Mouse (Mus musculus): ENCODE results near the gene Espn. TPM values are rescaled to one million over a fixed set of nuclear protein-coding genes. Genes with fewer than 3 reads are reported as not detected.

Espn gene
- 1.3 and 1.6 TPM in 2 replicates for polyA plus RNA-seq (2016; fragmentation: Nextera tagmentation; extraction: Ambion mirVana)

GRCm38 (mm10) chr4:152151966-152152544 lies at the start of gene Espn:
Gene Espn (minus strand): TSS chr4:152152371.
- no peaks in the 10 kb centered on the region for H3K9me3 ChIP-seq (replicated peaks)
- H3K9ac ChIP-seq: peak within 1 kb of the TSS; percentile 44
- under 1% methylated on average over 56 of the region's 57 CpGs for WGBS
- H3K4me3 ChIP-seq: peak within 1 kb of the TSS; percentile 50
- peaks cover 20% of the 10 kb centered on the region; the same call in 1 of the 2 replicates for H3K4me1 ChIP-seq (replicated peaks)
- H3K36me3 ChIP-seq: no peaks in the 10 kb centered on the region
- peak within 1 kb of the TSS; percentile 81 for H3K4me2 ChIP-seq
- H3K27me3 ChIP-seq (replicated peaks): peaks cover 77% of the 10 kb centered on the region
- ATAC-seq (ENCODE audit: insufficient number of reproducible peaks, low FRiP score): peak; percentile 81
- no peak within 1 kb of the TSS for H3K27ac ChIP-seq (ENCODE audit: poor library complexity, severe bottlenecking)

DNA sequence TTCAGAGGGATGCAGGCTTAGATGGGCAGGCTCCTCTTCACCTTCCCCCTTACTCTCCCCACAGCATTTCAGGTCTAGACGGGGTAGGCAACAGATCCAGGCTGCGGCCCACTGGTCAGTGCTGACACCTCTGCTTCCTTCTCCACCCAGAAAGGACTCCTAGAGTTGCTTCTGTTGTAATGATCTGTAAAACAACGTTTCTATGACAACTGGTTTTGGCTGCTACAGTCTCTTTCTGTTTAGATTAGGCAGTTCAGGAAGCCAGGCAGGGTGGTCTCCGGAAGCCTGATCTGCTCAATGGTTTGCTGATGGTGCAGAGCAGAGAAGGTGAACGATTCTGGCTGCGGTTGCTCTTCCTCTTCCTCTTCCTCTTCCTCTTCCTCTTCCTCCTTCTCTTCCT lies 49.3 kb upstream of the Espn start:
- ATAC-seq (ENCODE audit: insufficient number of reproducible peaks, low FRiP score): peak; percentile 67
- Histone ChIP-seq H3K4me1 (replicated peaks) (peaks cover 50% of the 10 kb centered on the region), H3K4me3 (no peak overlapping the region), H3K4me2 (no peak overlapping the region), H3K9me3 (replicated peaks) (no peaks in the 10 kb centered on the region), H3K9ac (no peak overlapping the region), H3K36me3 (no peaks in the 10 kb centered on the region), H3K27me3 (replicated peaks) (no peaks in the 10 kb centered on the region), H3K27ac (ENCODE audit: poor library complexity, severe bottlenecking) (no peak overlapping the region)
- 44% methylated on average over 6 of the region's 6 CpGs for WGBS

DNA sequence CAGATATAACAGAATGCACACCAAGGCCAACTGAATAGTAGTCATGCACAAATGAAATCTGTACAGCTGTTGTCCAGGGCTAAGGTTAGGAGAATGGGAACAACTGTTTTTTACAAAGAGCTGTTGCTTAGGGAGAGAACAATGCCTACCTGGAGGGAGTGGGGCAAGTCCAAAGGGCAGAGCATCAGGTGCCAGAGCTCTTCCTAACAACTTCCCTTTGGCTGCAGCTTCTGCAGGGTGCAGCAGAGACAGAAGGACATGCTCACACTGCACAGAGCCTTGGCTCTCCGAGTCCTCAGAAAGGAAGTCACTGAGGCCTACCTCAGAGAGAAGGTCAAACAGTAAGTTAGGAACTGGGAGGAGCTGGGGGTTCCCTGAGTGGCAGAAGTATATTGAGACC lies 47.4 kb upstream of the Espn start:
- no peaks in the 10 kb centered on the region for H3K36me3 ChIP-seq
- H3K4me3 ChIP-seq: no peak overlapping the region
- H3K27me3 ChIP-seq (replicated peaks): no peaks in the 10 kb centered on the region
- no peak overlapping the region for H3K27ac ChIP-seq (ENCODE audit: poor library complexity, severe bottlenecking)
- H3K9me3 ChIP-seq (replicated peaks): no peaks in the 10 kb centered on the region
- ATAC-seq (ENCODE audit: insufficient number of reproducible peaks, low FRiP score): no peak
- H3K4me1 ChIP-seq (replicated peaks): peaks cover 41% of the 10 kb centered on the region
- no peak overlapping the region for H3K4me2 ChIP-seq
- H3K9ac ChIP-seq: no peak overlapping the region
- WGBS: 65% methylated on average over 1 of the region's 1 CpGs

GRCm38 (mm10) chr4:152197545-152197944 lies 45.4 kb upstream of the Espn start:
- Histone ChIP-seq H3K9me3 (replicated peaks) (no peaks in the 10 kb centered on the region), H3K27me3 (replicated peaks) (no peaks in the 10 kb centered on the region), H3K9ac (no peak overlapping the region), H3K4me2 (no peak overlapping the region), H3K27ac (ENCODE audit: poor library complexity, severe bottlenecking) (no peak overlapping the region), H3K4me1 (replicated peaks) (peaks cover 39% of the 10 kb centered on the region), H3K4me3 (no peak overlapping the region), H3K36me3 (no peaks in the 10 kb centered on the region)
- 53% methylated on average over 5 of the region's 5 CpGs for WGBS
- ATAC-seq (ENCODE audit: insufficient number of reproducible peaks, low FRiP score): no peak

- H3K9ac ChIP-seq: no peak overlapping the region
- ATAC-seq (ENCODE audit: insufficient number of reproducible peaks, low FRiP score): no peak
- no peaks in the 10 kb centered on the region for H3K27me3 ChIP-seq (replicated peaks)
- WGBS: 89% methylated on average over 8 of the region's 9 CpGs
- H3K27ac ChIP-seq (ENCODE audit: poor library complexity, severe bottlenecking): no peak overlapping the region
- no peak overlapping the region for H3K4me3 ChIP-seq
- H3K9me3 ChIP-seq (replicated peaks): no peaks in the 10 kb centered on the region
- no peaks in the 10 kb centered on the region for H3K36me3 ChIP-seq
- H3K4me1 ChIP-seq (replicated peaks): peaks cover 28% of the 10 kb centered on the region
- no peak overlapping the region for H3K4me2 ChIP-seq
Observed at GRCm38 (mm10) chr4:152196276-152196675, 44.1 kb upstream of the Espn start.

DNA sequence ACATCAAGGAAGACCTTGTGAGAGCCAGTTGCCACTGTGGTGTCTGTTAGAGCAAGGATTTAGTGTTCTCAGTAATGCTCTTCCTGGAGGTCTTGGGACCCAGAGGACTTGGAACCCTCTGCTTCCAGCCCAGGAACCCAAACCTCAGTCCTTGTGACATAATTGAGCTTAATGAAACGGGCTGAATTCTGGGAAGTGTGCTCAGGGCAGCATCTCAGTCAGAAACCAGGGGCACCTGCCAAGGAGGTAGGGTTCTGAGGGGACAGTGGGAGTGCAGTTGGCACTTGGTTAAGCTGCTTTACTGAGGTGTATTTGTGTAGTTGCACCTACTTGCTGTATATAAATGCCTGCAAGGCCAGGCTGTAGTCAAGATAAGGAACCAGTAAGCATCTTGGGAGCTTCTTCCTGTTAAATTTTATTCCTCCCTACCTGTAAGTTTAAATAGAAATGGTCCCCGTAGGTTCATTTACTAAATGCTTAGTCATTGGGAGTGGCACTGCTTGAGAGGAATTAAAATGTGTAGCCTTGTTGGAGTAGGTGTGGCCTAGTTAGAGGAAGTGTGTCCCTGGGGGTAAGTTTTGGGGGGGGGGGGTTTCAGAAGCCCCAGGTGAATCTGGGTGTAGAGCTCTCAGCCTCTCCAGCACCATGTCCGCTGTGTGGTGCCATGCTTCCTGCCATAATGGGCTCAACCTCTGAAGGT lies 42.5 kb upstream of the Espn start:
- H3K36me3 ChIP-seq: no peaks in the 10 kb centered on the region
- ATAC-seq (ENCODE audit: insufficient number of reproducible peaks, low FRiP score): no peak

GRCm38 (mm10) chr4:152192569-152192968 lies 40.4 kb upstream of the Espn start:
- Histone ChIP-seq H3K4me2 (no peak overlapping the region), H3K9ac (no peak overlapping the region), H3K4me1 (replicated peaks) (peaks cover 47% of the 10 kb centered on the region), H3K27me3 (replicated peaks) (no peaks in the 10 kb centered on the region), H3K9me3 (replicated peaks) (no peaks in the 10 kb centered on the region), H3K27ac (ENCODE audit: poor library complexity, severe bottlenecking) (no peak overlapping the region), H3K4me3 (no peak overlapping the region), H3K36me3 (peaks cover 6% of the 10 kb centered on the region)
- 72% methylated on average over 4 of the region's 4 CpGs for WGBS
- no peak for ATAC-seq (ENCODE audit: insufficient number of reproducible peaks, low FRiP score)

More for the DNA sequence above, 42.5 kb upstream of the Espn start:
- no peak overlapping the region for H3K4me2 ChIP-seq
- no peak overlapping the region for H3K9ac ChIP-seq
- no peaks in the 10 kb centered on the region for H3K27me3 ChIP-seq (replicated peaks)
- peaks cover 33% of the 10 kb centered on the region for H3K4me1 ChIP-seq (replicated peaks)
- no peak overlapping the region for H3K27ac ChIP-seq (ENCODE audit: poor library complexity, severe bottlenecking)
- no peaks in the 10 kb centered on the region for H3K9me3 ChIP-seq (replicated peaks)
- 86% methylated on average over 3 of the region's 3 CpGs for WGBS
- no peak overlapping the region for H3K4me3 ChIP-seq

- 50% methylated on average over 5 of the region's 5 CpGs for WGBS
- Histone ChIP-seq H3K9me3 (replicated peaks) (no peaks in the 10 kb centered on the region), H3K27me3 (replicated peaks) (no peaks in the 10 kb centered on the region), H3K4me3 (no peak overlapping the region), H3K4me1 (replicated peaks) (peaks cover 61% of the 10 kb centered on the region), H3K4me2 (no peak overlapping the region), H3K27ac (ENCODE audit: poor library complexity, severe bottlenecking) (peak overlapping the region; percentile 1; the same call in 1 of the 2 replicates), H3K9ac (0 out of 2 replicates have a peak overlapping the region, but pooled peaks have one; percentile 27), H3K36me3 (peaks cover 6% of the 10 kb centered on the region)
- ATAC-seq (ENCODE audit: insufficient number of reproducible peaks, low FRiP score): no peak
Observed at GRCm38 (mm10) chr4:152190701-152191100, 38.5 kb upstream of the Espn start.

DNA sequence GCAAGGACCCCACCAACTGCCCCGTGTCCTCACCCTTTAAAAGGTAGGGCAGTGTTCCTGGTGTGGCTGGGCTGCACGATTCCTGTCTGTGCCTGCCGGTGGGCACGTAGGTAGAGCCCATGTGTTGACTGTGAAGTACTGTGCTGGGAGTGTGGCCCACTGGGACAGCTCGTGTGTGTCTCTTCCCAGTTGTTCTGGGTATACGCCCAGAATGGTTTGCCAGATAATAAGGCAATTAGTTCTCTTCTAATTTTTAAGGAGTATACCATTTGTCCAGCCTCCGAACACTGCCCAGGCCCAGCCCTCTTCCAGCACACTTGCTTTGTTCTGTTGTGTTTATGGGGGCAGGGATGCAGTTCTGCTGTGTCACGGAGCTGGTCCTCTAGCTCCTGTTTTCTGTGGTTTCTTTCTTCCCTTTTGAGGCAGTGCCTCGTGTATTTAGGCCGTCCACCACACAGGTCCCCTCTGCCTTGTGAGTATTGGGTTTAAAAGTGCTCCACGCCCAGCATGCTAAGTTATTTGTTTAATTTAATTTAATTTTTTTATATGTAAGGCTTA lies 38.0 kb upstream of the Espn start:
- Histone ChIP-seq H3K4me1 (replicated peaks) (peaks cover 66% of the 10 kb centered on the region), H3K36me3 (peaks cover 6% of the 10 kb centered on the region), H3K4me3 (no peak overlapping the region), H3K9me3 (replicated peaks) (no peaks in the 10 kb centered on the region), H3K27ac (ENCODE audit: poor library complexity, severe bottlenecking) (0 out of 2 replicates have a peak overlapping the region, but pooled peaks have one; percentile 1), H3K27me3 (replicated peaks) (no peaks in the 10 kb centered on the region), H3K4me2 (no peak overlapping the region), H3K9ac (no peak overlapping the region)
- 70% methylated on average over 11 of the region's 11 CpGs for WGBS
- no peak for ATAC-seq (ENCODE audit: insufficient number of reproducible peaks, low FRiP score)

DNA sequence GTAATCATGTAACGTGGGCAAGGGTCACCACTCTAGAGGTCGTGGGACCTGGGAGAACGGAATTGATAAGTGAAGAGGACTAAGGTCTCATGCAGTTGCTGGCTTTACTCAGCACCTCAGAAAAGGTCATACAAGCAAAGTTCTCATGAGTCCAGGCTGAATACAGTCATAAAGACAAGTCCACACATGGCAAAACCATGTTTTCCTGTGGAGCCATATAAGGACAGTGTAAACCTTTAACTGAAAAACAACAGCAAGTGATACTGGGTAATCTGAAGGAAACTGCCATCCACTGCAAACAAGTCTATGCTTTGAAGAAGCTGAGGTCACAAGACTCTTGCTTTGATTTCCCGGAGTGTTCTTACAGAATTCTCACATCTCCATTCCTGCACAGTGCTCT lies 37.5 kb upstream of the Espn start:
- H3K4me2 ChIP-seq: no peak overlapping the region
- 0 out of 2 replicates have a peak overlapping the region, but pooled peaks have one; percentile 16 for H3K9ac ChIP-seq
- H3K27me3 ChIP-seq (replicated peaks): no peaks in the 10 kb centered on the region
- H3K9me3 ChIP-seq (replicated peaks): no peaks in the 10 kb centered on the region
- peaks cover 6% of the 10 kb centered on the region for H3K36me3 ChIP-seq
- no peak for ATAC-seq (ENCODE audit: insufficient number of reproducible peaks, low FRiP score)
- peaks cover 71% of the 10 kb centered on the region for H3K4me1 ChIP-seq (replicated peaks)
- H3K4me3 ChIP-seq: no peak overlapping the region
- no peak overlapping the region; the same call in 1 of the 2 replicates for H3K27ac ChIP-seq (ENCODE audit: poor library complexity, severe bottlenecking)
- WGBS: 51% methylated on average over 4 of the region's 4 CpGs

GRCm38 (mm10) chr4:152189071-152189470 lies 36.9 kb upstream of the Espn start:
- peaks cover 6% of the 10 kb centered on the region for H3K36me3 ChIP-seq
- no peak overlapping the region; the same call in 1 of the 2 replicates for H3K27ac ChIP-seq (ENCODE audit: poor library complexity, severe bottlenecking)
- WGBS: 83% methylated on average over 6 of the region's 6 CpGs
- H3K4me3 ChIP-seq: no peak overlapping the region
- no peaks in the 10 kb centered on the region for H3K9me3 ChIP-seq (replicated peaks)
- ATAC-seq (ENCODE audit: insufficient number of reproducible peaks, low FRiP score): no peak
- no peaks in the 10 kb centered on the region for H3K27me3 ChIP-seq (replicated peaks)
- H3K4me2 ChIP-seq: no peak overlapping the region
- H3K9ac ChIP-seq: no peak overlapping the region
- H3K4me1 ChIP-seq (replicated peaks): peaks cover 73% of the 10 kb centered on the region
